Comparison of ENCODE assay signal across 30 mouse cellular contexts in genomic region chr6:42717973-42718372, GRCm38 (mm10). TPM values are rescaled to one million over a fixed set of nuclear protein-coding genes. Genes with fewer than 3 reads are reported as not detected.
"Had no signal": no experiment of that assay in that cellular context is flagged by ENCODE, and none has a peak within 500 bp of the region (broad histone marks: within the 10 kb centered on the region; RNA-seq: fewer than 3 reads in every experiment).

No protein-coding gene starts in this region.

- H3K4me2 ChIP-seq: limb, embryonic 13.5 days; liver, embryonic 13.5 days; lung, embryonic 15.5 days; midbrain, embryonic 11.5 days; neural tube, embryonic 12.5 days; neural tube, embryonic 15.5 days had no signal

- H3K4me3 ChIP-seq: layer of hippocampus, adult 2 months; limb, embryonic 10.5 days; limb, embryonic 13.5 days; liver, embryonic 13.5 days; lung, embryonic 15.5 days; neural tube, embryonic 12.5 days; neural tube, embryonic 15.5 days had no signal

- DNase-seq: kidney, adult 18-20 months; kidney, adult 9 months; kidney, postnatal 14 days; layer of hippocampus, adult 9-11 months; liver, embryonic 13.5 days; lung, postnatal 14 days; lung, postnatal 4 days; midbrain, embryonic 14.5 days; thymus, adult 2 months; thymus, postnatal 14 days; thymus, postnatal 4 days had no signal

- H3K9ac ChIP-seq: limb, embryonic 13.5 days; liver, embryonic 13.5 days; lung, embryonic 15.5 days; neural tube, embryonic 12.5 days; neural tube, embryonic 15.5 days had no signal

- H3K4me1 ChIP-seq: limb, embryonic 10.5 days; limb, embryonic 13.5 days; liver, embryonic 13.5 days; lung, embryonic 15.5 days; neural tube, embryonic 12.5 days; neural tube, embryonic 15.5 days had no signal

- H3K36me3 ChIP-seq: limb, embryonic 10.5 days; limb, embryonic 13.5 days; liver, embryonic 13.5 days; lung, embryonic 15.5 days; neural tube, embryonic 12.5 days; neural tube, embryonic 15.5 days had no signal

- H3K9me3 ChIP-seq: limb, embryonic 10.5 days; limb, embryonic 13.5 days; liver, embryonic 13.5 days; lung, embryonic 15.5 days; neural tube, embryonic 12.5 days; neural tube, embryonic 15.5 days had no signal

- H3K27ac ChIP-seq: layer of hippocampus, adult 2 months; limb, embryonic 10.5 days; limb, embryonic 13.5 days; liver, embryonic 13.5 days; lung, embryonic 15.5 days; neural tube, embryonic 12.5 days; neural tube, embryonic 15.5 days; stomach, postnatal 0 days had no signal

- H3K27me3 ChIP-seq: limb, embryonic 13.5 days; liver, embryonic 13.5 days; lung, embryonic 15.5 days; neural tube, embryonic 12.5 days; neural tube, embryonic 15.5 days had no signal

RNA-seq across cellular contexts. Expression of gene Olfr453, which starts 21.2 kb away (rescaled TPM):
- total RNA-seq: layer of hippocampus, adult 2 months; layer of hippocampus, postnatal 25 days; left cerebral cortex, adult 18-20 months; left cerebral cortex, postnatal 25 days; liver, adult 2 months; megakaryocyte progenitor cell, adult 5-6 weeks; megakaryocyte-erythroid progenitor cell, adult 5-6 weeks; midbrain, postnatal 0 days had no signal
- polyA plus RNA-seq: kidney, embryonic 16.5 days; large intestine, adult 2 months; limb, embryonic 10.5 days; limb, embryonic 13.5 days; liver, adult 2 months; liver, embryonic 13.5 days; liver, embryonic 16.5 days; lung, embryonic 15.5 days; midbrain, embryonic 11.5 days; midbrain, embryonic 14.5 days; midbrain, postnatal 0 days; neural tube, embryonic 12.5 days; neural tube, embryonic 15.5 days; stomach, embryonic 14.5 days; stomach, postnatal 0 days; thymus, adult 2 months had no signal

RNA-seq across cellular contexts. Expression of gene Olfr38, which starts 38.2 kb away (rescaled TPM):
- total RNA-seq: layer of hippocampus, adult 2 months; layer of hippocampus, postnatal 25 days; left cerebral cortex, adult 18-20 months; left cerebral cortex, postnatal 25 days; liver, adult 2 months; megakaryocyte progenitor cell, adult 5-6 weeks; megakaryocyte-erythroid progenitor cell, adult 5-6 weeks; midbrain, postnatal 0 days had no signal
- polyA plus RNA-seq: kidney, embryonic 16.5 days; large intestine, adult 2 months; limb, embryonic 10.5 days; limb, embryonic 13.5 days; liver, adult 2 months; liver, embryonic 13.5 days; liver, embryonic 16.5 days; lung, embryonic 15.5 days; midbrain, embryonic 11.5 days; midbrain, embryonic 14.5 days; midbrain, postnatal 0 days; neural tube, embryonic 12.5 days; neural tube, embryonic 15.5 days; stomach, embryonic 14.5 days; stomach, postnatal 0 days; thymus, adult 2 months had no signal
